Mouse (Mus musculus): ENCODE data around the gene Arhgef39. TPM values are rescaled to one million over a fixed set of nuclear protein-coding genes. Genes with fewer than 3 reads are reported as not detected.

The Arhgef39 gene
- 37.5 and 42.5 TPM in 2 replicates for polyA plus RNA-seq (2012; rRNA removed)
- 23.4 and 24.7 TPM in 2 replicates for polyA plus RNA-seq (2014; fragmentation: Nextera tagmentation; extraction: Ambion mirVana)

DNA sequence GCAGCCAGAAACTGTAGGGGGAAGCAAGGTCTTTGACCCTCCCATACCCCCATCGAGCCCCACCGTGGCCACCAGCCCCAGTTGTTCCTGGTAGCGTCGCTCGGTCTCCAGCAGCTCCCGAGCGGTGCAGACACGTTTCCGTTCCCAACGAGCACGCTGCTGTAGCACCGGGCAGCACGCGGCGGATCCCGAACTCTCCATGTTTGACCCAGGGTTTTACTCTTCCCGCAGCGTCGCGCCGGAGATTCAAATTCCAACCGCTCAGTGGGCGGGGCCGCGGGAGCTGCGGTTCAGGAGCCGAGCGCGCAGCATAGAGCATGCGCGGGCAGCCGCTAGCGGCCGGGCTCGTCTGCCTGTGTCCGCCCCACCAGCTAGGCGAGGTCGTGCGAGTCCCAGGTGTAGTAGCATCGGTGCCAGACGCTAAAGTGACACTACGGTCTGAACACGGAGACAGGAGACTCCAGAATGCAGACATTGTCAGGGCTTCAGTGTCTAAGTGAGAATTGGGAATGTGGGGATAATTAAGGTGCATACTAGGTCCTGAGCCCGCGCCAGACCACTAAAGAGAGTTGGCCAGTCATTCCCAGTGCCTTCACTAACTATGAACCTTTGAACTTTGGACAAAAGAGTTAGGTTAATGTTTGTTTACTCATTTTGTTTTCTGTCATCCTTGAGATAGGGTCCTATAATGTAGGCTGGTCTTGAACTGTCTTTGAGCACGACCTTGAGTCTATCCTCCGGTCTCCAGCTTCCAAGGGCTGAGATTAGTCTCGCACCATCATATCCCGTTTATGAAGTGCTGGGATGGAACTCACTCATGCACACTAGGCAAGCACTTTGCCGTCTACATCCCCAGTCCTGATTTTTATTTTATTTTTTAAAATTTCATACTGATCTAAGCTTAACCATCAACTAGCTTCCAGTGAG lies at the start of gene Arhgef39:
TSS of gene Arhgef39 (minus strand) at position 289 of the 927 bp plus-strand sequence.
- Histone ChIP-seq H3K4me1 (replicated peaks; ENCODE audit: control insufficient read depth in 2 of 2, insufficient read depth in 2 of 2, low read length in 1 of 2) (peaks cover 8 to 24% of the 10 kb centered on the region in 2 experiments), H3K36me3 (replicated peaks; ENCODE audit: control insufficient read depth, insufficient read depth, low read depth) (peaks cover 19% of the 10 kb centered on the region), H3K4me3 (ENCODE audit: insufficient read depth in 1 of 2, low read depth in 2 of 2, low read length in 2 of 2) (peak within 1 kb of the TSS; percentile 75 to 76), H3K4me2 (ENCODE audit: low read depth) (peak within 1 kb of the TSS; percentile 75), H3K27ac (peak within 1 kb of the TSS; percentile 36), H3K9ac (replicated peaks) (peak within 1 kb of the TSS; percentile 85), H3K27me3 (ENCODE audit: control insufficient read depth, insufficient read depth, low read length) (no peaks in the 10 kb centered on the region), H3K9me3 (ENCODE audit: control insufficient read depth, low read length) (no peaks in the 10 kb centered on the region)
- DNase-seq (ENCODE audit: low read depth in 3 of 3, low spot score in 3 of 3) (peak; percentile 77 to 82 (median 79)), ATAC-seq (ENCODE audit: insufficient read depth) (peak; percentile 90)
- TF ChIP-seq EP300 (IDR thresholded peaks at IDR 0.05; ENCODE audit: low read depth), result no peak
- no peak; the same call in 1 of the 2 replicates for TF ChIP-seq CTCF (IDR thresholded peaks at IDR 0.05; ENCODE audit: low read depth)
- 8% methylated on average over 50 of the region's 50 CpGs for WGBS (ENCODE audit: insufficient replicate concordance)

DNA sequence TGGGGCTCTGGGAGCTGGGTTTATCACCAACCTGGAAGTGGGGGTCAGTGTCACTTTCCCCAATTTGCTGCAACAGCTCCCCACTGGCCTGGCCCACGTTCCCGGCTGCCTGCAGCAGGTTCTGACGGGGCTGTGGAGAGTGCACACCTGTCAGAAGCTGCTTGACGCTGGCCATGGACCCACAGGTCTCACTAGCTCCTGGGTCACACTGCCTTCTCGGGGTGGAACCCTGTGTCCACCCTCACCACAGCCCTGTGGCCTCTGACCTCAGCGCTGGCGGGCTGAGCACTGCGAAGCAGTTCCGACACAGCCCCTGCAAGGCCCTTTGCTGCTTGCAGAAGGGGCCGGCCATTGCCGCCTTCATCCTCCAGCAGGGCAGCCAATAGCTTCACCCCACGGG lies 49.6 kb upstream of the Arhgef39 start:
- WGBS (ENCODE audit: insufficient replicate concordance), result 91% methylated on average over 12 of the region's 12 CpGs
- ATAC-seq (ENCODE audit: insufficient read depth), result no peak
- H3K9ac ChIP-seq (replicated peaks), result no peak overlapping the region

DNA sequence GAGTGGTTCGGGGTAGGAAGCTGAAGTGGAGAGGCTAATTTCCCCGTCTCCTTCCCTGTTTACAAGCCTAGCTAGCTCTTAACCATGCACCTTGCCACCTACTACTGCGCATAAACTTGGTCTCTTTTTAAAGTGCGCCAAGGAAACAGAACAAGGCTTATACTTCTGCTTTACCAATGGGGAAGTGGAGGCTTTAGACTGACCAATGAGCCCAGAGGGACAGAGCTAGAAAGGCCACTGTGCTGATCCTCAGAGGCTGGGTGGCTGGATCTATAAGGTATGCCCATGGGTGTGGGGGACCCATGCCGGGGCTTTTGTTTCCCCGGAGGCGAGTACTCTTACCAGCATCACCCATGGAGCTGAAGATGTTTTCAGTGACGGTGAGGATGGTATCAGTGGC lies 47.7 kb upstream of the Arhgef39 start:
- no peak overlapping the region for H3K4me2 ChIP-seq (ENCODE audit: low read depth)

More for the DNA sequence above, 49.6 kb upstream of the Arhgef39 start:
- no peaks in the 10 kb centered on the region; the same call in 1 of the 2 replicates for H3K9me3 ChIP-seq (ENCODE audit: control insufficient read depth, low read length)
- TF ChIP-seq CTCF (IDR thresholded peaks at IDR 0.05; ENCODE audit: low read depth) (no peak), EP300 (IDR thresholded peaks at IDR 0.05; ENCODE audit: low read depth) (no peak)
- H3K4me3 ChIP-seq (ENCODE audit: insufficient read depth in 1 of 2, low read depth in 2 of 2, low read length in 2 of 2), result no peak overlapping the region
- no peak overlapping the region for H3K4me2 ChIP-seq (ENCODE audit: low read depth)
- DNase-seq (ENCODE audit: low read depth in 3 of 3, low spot score in 3 of 3), result no peak
- H3K36me3 ChIP-seq (replicated peaks; ENCODE audit: control insufficient read depth, insufficient read depth, low read depth), result peaks cover 100% of the 10 kb centered on the region
- H3K4me1 ChIP-seq (replicated peaks; ENCODE audit: control insufficient read depth in 2 of 2, insufficient read depth in 2 of 2, low read length in 1 of 2), result no peaks in the 10 kb centered on the region
- H3K27me3 ChIP-seq (ENCODE audit: control insufficient read depth, insufficient read depth, low read length), result no peaks in the 10 kb centered on the region
- no peak overlapping the region for H3K27ac ChIP-seq

DNA sequence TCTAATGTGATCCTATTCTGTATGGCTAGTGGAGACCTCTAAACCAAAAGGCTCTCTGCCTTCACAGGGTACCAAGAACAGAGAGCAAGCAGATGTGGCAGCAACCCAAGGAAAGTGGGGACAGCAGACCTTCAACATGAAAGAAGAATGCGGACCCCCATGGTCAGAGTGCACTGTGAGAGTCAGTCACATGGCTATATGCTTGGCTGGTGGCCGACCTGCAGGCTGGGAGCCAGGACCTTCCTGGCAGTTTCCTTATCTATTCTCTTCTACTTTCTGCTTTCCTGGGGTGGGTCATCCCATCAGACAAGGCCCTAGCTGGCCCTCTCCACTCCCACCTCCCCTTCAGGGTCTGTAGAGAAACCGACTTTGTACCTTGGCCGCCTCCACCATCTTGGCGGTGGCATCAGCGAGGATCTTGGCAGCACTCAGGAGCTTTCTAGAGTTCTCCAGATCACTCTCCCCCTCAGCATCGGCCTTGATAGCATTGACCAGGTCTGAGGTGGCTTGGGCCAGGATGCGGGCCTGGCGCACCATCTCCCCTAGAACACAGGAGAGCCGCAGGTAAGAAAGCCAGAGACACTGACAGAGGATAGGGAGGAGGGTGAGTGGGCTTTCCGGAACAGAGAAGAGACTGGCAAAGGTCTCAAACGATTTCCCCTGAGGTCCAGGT lies 47.0 kb upstream of the Arhgef39 start:
- no peaks in the 10 kb centered on the region for H3K4me1 ChIP-seq (replicated peaks; ENCODE audit: control insufficient read depth in 2 of 2, insufficient read depth in 2 of 2, low read length in 1 of 2)
- no peak for TF ChIP-seq CTCF (IDR thresholded peaks at IDR 0.05; ENCODE audit: low read depth)
- no peak for TF ChIP-seq EP300 (IDR thresholded peaks at IDR 0.05; ENCODE audit: low read depth)
- no peaks in the 10 kb centered on the region for H3K9me3 ChIP-seq (ENCODE audit: control insufficient read depth, low read length)
- H3K4me3 ChIP-seq (ENCODE audit: insufficient read depth in 1 of 2, low read depth in 2 of 2, low read length in 2 of 2), result no peak overlapping the region
- no peak overlapping the region for H3K4me2 ChIP-seq (ENCODE audit: low read depth)
- H3K36me3 ChIP-seq (replicated peaks; ENCODE audit: control insufficient read depth, insufficient read depth, low read depth), result peaks cover 100% of the 10 kb centered on the region
- no peak for DNase-seq (ENCODE audit: low read depth in 3 of 3, low spot score in 3 of 3)
- no peak overlapping the region for H3K27ac ChIP-seq
- ATAC-seq (ENCODE audit: insufficient read depth), result no peak
- H3K27me3 ChIP-seq (ENCODE audit: control insufficient read depth, insufficient read depth, low read length), result no peaks in the 10 kb centered on the region
- 83% methylated on average over 12 of the region's 12 CpGs for WGBS (ENCODE audit: insufficient replicate concordance)
- H3K9ac ChIP-seq (replicated peaks), result no peak overlapping the region

More for the DNA sequence above, 47.7 kb upstream of the Arhgef39 start:
- H3K27ac ChIP-seq, result no peak overlapping the region
- H3K9ac ChIP-seq (replicated peaks), result no peak overlapping the region
- 91% methylated on average over 8 of the region's 8 CpGs for WGBS (ENCODE audit: insufficient replicate concordance)
- H3K4me3 ChIP-seq (ENCODE audit: insufficient read depth in 1 of 2, low read depth in 2 of 2, low read length in 2 of 2), result no peak overlapping the region
- H3K36me3 ChIP-seq (replicated peaks; ENCODE audit: control insufficient read depth, insufficient read depth, low read depth), result peaks cover 100% of the 10 kb centered on the region
- no peaks in the 10 kb centered on the region for H3K27me3 ChIP-seq (ENCODE audit: control insufficient read depth, insufficient read depth, low read length)
- H3K4me1 ChIP-seq (replicated peaks; ENCODE audit: control insufficient read depth in 2 of 2, insufficient read depth in 2 of 2, low read length in 1 of 2), result no peaks in the 10 kb centered on the region
- no peaks in the 10 kb centered on the region for H3K9me3 ChIP-seq (ENCODE audit: control insufficient read depth, low read length)
- TF ChIP-seq EP300 (IDR thresholded peaks at IDR 0.05; ENCODE audit: low read depth) (no peak), CTCF (IDR thresholded peaks at IDR 0.05; ENCODE audit: low read depth) (no peak)
- DNase-seq (ENCODE audit: low read depth in 3 of 3, low spot score in 3 of 3) (no peak), ATAC-seq (ENCODE audit: insufficient read depth) (no peak)

DNA sequence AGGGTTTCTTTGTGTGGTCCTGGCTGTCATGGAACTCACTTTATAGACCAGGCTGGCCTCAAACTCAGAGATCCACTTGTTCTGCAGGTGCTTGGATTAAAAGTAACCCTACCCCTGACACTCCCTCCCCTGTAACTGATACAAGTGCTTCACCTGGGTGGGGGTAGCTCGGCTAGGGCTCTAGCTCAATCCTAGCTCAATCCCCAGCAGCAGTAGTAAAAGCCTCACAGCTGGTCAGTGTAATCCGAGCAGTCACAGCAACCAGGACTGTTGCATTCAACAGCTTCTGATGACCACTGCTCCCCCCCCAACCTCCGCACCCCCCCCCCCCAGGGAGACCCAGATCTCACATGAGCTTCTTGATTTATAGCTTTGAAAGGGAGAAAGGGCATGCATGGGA lies 42.5 kb upstream of the Arhgef39 start:
- Histone ChIP-seq H3K4me1 (replicated peaks; ENCODE audit: control insufficient read depth in 2 of 2, insufficient read depth in 2 of 2, low read length in 1 of 2) (no peaks in the 10 kb centered on the region), H3K4me3 (ENCODE audit: insufficient read depth in 1 of 2, low read depth in 2 of 2, low read length in 2 of 2) (no peak overlapping the region), H3K9me3 (ENCODE audit: control insufficient read depth, low read length) (no peaks in the 10 kb centered on the region), H3K27me3 (ENCODE audit: control insufficient read depth, insufficient read depth, low read length) (no peaks in the 10 kb centered on the region), H3K9ac (replicated peaks) (no peak overlapping the region), H3K27ac (no peak overlapping the region), H3K4me2 (ENCODE audit: low read depth) (no peak overlapping the region), H3K36me3 (replicated peaks; ENCODE audit: control insufficient read depth, insufficient read depth, low read depth) (peaks cover 97% of the 10 kb centered on the region)
- 82% methylated on average over 3 of the region's 3 CpGs for WGBS (ENCODE audit: insufficient replicate concordance)
- DNase-seq (ENCODE audit: low read depth in 3 of 3, low spot score in 3 of 3) (no peak), ATAC-seq (ENCODE audit: insufficient read depth) (no peak)
- TF ChIP-seq CTCF (IDR thresholded peaks at IDR 0.05; ENCODE audit: low read depth), result no peak
- TF ChIP-seq EP300 (IDR thresholded peaks at IDR 0.05; ENCODE audit: low read depth), result no peak

Data from liver, embryonic 14.5 days (tissue).